9 mouse cellular contexts compared by ENCODE assay signal in genomic region chr7:67444523-67444942, GRCm38 (mm10).
DNase-seq lines count a peak whose midpoint lies in the region; ATAC-seq lines count a peak whose summit lies in the region.
"Had no signal": no experiment of that assay in that cellular context is flagged by ENCODE, and none has a peak within 500 bp of the region (broad histone marks: within the 10 kb centered on the region; RNA-seq: fewer than 3 reads in every experiment).

No protein-coding gene starts in this region.

- no peaks in the 10 kb centered on the region for H3K36me3 ChIP-seq in kidney, embryonic 15.5 days
- H3K36me3 ChIP-seq in hindbrain, embryonic 12.5 days, result no peaks in the 10 kb centered on the region

- no peak overlapping the region for H3K27ac ChIP-seq in kidney, embryonic 15.5 days
- H3K27ac ChIP-seq in hindbrain, embryonic 12.5 days, result 0 out of 2 replicates have a peak overlapping the region, but pooled peaks have one; percentile 44
- H3K27ac ChIP-seq: liver, embryonic 14.5 days had no signal

- 56% methylated on average over 3 of the region's 3 CpGs for whole genome bisulfite sequencing in kidney, embryonic 15.5 days
- WGBS in hindbrain, embryonic 12.5 days, result 48% methylated on average over 3 of the region's 3 CpGs

- H3K27me3 ChIP-seq in kidney, embryonic 15.5 days, result no peaks in the 10 kb centered on the region
- H3K27me3 ChIP-seq in hindbrain, embryonic 12.5 days, result no peaks in the 10 kb centered on the region

- H3K4me3 ChIP-seq in kidney, embryonic 15.5 days (replicated peaks), result no peak overlapping the region
- no peak overlapping the region for H3K4me3 ChIP-seq in hindbrain, embryonic 12.5 days

- peak; percentile 63 for ATAC-seq in kidney, embryonic 15.5 days (replicated peaks; ENCODE audit: low FRiP score)
- ATAC-seq in common myeloid progenitor, adult 5-6 weeks (replicated peaks; ENCODE audit: low read depth, poor library complexity, severe bottlenecking), result peak; percentile 73
- ATAC-seq in hindbrain, embryonic 12.5 days (ENCODE audit: low FRiP score), result peak; percentile 62
- ATAC-seq in erythroid progenitor cell, adult 5-6 weeks (replicated peaks; ENCODE audit: low FRiP score, poor library complexity, severe bottlenecking), result no peak

- DNase-seq in kidney, adult 8-10 months, result no peak
- peak; percentile 47 for DNase-seq in naive thymus-derived CD4-positive, alpha-beta T cell, adult 2 months (ENCODE audit: low read depth)
- no peak for DNase-seq in adrenal gland, postnatal 25 days
- no peak for DNase-seq in frontal cortex, postnatal 10 days (ENCODE audit: low spot score in 2 of 2)

- no peak overlapping the region for H3K9ac ChIP-seq in kidney, embryonic 15.5 days
- H3K9ac ChIP-seq in hindbrain, embryonic 12.5 days, result no peak overlapping the region
- H3K9ac ChIP-seq: liver, embryonic 14.5 days had no signal

- H3K4me2 ChIP-seq in kidney, embryonic 15.5 days, result no peak overlapping the region
- H3K4me2 ChIP-seq in hindbrain, embryonic 12.5 days (replicated peaks), result no peak overlapping the region

- peaks cover 40% of the 10 kb centered on the region for H3K4me1 ChIP-seq in kidney, embryonic 15.5 days
- peaks cover 45% of the 10 kb centered on the region for H3K4me1 ChIP-seq in hindbrain, embryonic 12.5 days

- H3K9me3 ChIP-seq in kidney, embryonic 15.5 days (replicated peaks), result no peaks in the 10 kb centered on the region
- no peaks in the 10 kb centered on the region for H3K9me3 ChIP-seq in hindbrain, embryonic 12.5 days (replicated peaks)
